Mouse (Mus musculus) B cell, adult 2 months (primary cell): ENCODE results near the gene Arhgap20.
A peak's percentile ranks its signal among the peaks of the same experiment; 100 is the strongest.

ENCODE experiments used
- DNase-seq, 2 experiments: peaks; one replicate each; pipeline ENCODE4 v3.0.0; 2022

Gene Arhgap20

DNA sequence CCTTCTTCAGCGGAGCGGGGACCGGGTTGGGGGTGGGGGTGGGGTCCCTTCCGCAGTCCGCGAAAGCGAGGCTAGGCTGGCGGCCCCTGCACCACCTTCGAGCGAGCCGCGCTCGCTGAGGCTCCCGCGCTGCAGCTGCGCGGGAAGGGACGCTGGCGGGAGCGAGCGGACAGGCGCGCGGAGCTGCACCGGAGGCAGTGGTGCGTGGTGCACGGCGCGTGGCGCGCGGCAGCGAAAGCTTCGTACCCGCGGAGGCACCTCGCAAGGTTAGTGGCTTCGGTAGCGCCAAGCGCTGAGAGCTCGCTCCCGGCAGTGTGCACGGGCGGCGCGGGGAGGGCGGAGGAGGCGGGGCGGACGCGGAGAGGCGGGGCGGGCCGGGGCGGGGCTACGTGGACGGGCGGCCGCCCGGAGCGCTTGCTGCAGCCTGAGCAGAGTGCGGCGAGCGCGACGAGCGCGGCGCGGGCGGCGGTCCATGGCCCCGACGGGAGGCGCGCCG is at the start of gene Arhgap20:
Arhgap20 (plus strand) TSS at position 417 of the 496 bp plus-strand sequence.
- DNase-seq = peak; percentile 6 to 11

DNA sequence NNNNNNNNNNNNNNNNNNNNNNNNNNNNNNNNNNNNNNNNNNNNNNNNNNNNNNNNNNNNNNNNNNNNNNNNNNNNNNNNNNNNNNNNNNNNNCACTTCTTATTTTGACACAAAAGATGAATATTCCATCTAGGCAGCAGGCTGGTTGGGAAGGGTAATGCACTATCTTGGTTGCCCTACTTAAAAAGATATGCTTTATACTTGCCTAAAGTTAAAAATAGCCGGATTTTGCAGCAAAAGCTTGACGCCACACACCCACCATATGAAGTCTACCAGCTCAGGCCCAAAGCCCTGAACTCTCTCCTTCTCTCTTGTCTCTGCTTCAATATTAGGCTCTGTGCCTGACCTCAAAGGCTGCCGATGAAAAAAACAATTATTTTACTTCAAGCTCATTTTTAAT is 46.3 kb upstream of the Arhgap20 start:
- DNase-seq = no peak

DNA sequence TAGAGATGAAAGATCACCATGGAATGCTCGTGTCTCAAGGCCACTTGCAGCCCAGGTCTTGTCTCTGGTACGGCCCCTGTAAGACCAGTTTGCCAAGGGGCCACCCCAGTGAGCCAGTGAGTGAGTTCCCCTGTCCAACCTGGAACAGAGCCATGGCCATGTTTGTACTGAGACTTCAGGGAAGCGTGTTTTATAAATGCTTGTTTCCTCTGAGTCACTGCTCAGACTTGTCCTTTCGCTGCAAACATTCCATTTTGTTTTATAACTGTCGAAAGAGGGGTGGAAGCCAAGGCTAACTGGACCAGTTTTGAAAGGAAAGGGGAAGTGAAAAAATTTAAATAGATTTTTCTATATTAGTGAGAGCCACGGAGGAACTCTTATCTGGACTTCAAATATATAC is 37.2 kb upstream of the Arhgap20 start:
- no peak for DNase-seq

DNA sequence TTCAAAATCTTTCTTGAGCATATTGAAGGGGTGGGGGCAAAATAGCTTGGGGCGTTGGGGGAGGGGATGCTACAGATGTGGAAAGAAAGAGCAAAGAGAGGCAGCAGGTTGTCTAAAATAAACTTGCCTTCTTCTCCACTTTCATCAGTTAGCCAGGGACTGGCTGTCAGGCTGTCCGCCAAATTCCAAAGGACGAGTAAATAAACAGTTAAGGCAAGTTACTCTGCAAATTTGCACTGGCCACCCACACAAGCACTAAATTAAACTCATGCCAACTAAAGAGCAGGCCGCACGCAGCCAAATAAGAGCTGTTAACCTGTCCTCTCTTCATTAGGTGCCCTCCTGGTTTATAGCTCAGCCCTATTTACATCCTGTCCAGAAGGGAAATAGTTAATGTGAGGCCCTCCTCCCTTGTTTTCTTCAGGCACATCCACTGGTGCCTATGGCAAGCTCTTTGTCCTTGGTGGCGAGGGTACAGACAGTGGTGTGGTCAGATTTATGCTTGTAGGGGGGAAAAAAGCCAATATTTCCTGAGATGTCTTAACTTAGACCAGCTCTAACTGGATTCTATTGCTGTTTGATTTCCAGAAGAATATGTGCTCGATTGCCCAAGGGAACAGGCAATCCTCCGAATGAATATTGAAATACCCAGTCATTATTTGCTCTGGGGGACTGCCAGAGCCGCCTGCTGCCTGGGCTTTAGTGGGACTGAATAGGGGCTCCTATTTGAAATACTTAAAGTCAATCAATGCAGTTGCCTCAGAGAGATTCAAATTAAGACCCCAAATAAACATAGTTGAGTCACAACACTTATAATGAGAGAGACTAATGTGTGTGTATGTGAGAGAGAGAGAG is 29.7 kb upstream of the Arhgap20 start:
- no peak for DNase-seq

DNA sequence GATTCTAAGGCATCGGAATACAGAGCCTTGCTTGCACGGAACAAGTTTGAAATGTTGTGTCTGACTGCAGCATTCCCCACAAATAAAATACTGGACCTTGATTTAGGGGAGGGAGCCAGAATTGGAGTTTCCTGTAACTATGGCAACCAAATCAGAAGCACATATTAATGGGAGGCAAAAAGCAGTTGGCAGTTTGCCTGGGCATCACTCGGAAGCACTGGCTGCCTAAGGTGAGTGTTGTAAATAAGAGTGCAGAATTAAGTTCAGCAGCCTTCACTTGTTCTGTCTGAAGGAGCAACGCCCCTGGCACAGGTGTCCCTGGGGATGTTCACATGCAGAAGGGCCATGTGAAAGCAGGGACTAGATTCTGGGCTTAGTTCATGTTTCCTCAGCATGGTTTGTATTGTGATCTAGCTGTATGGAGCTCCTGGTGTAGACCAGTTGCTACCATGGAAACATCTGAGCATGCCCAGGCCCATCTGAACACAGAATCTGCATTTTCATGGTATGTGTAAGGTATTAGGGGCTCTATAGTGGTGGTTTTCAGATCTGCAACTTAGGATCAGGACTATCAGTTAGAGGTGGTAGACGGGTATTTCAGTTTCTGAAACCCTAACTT is 28.3 kb upstream of the Arhgap20 start:
- no peak for DNase-seq

DNA sequence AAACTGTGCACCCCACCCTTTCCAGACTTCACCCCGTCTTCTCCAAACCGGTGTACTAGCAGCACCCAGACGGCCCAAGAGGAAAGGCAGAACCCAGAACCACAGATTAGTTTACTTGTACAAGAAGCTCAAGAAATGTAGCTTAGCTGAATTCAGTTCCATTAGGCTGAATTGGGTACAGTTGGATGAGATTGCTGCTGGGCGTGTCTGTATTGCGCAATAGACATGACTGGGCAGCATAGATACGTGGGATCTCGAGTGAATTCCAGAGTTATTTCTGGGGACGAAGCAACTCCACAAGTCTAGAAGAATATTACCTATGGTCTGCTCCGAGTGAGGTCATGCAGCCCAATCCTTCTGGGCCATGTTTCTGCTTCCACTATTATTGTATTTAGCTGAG is 26.8 kb upstream of the Arhgap20 start:
- DNase-seq = no peak

DNA sequence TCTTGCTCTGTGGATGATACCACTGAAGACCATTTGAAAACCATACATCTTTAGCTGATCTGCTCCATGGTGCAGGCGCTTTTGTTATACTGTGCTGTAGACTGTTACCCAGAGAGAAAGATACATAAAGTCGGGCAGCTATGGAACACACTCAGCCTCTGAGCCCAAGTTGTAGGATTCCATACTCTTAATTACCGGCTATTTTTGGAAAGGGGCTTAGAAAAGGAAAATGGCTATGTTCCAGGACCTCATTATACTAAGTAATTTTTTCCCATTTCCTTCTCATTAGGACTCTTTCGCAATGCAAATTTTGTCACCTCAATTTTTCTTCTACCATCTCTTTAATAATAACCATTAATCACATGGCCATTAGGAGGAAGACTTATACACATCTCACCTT is 25.3 kb upstream of the Arhgap20 start:
- DNase-seq = no peak

DNA sequence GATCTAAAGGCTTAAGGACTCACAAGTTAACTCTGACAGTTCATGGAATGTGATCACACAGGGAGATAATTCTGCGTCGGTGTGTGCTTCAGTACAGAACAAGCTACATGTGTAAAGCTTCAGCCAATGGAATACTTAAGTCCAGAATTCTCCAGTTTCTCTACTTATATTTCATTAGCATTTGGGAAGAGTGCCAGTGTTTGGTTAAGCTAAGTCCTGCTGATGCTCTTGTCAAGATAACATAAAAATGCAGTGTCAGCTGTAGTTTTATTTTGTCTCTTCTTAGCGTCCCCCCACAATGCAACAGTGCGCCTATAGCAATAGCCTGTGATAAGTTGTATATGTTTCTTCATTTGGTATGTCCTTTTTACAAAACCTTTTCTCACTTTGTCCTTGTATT is 15.0 kb upstream of the Arhgap20 start:
- no peak for DNase-seq

DNA sequence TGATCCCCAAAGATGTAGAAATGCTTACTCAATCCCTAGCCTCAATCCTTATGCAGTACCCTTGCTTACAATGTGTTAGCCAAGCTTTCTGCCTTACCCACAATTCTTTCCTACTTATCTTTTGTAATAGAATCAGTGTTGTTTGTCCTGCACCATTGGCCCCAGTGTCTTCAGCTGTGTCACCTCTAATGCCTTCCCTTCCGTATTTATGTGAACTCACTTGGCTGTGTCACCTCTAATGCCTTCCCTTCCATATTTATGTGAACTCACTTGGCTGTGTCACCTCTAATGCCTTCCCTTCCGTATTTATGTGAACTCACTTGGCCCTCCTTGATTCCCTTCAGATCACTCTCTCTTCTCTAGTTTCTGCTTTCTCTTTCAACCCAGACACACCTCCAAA is 4.1 kb upstream of the Arhgap20 start:
- DNase-seq = no peak

DNA sequence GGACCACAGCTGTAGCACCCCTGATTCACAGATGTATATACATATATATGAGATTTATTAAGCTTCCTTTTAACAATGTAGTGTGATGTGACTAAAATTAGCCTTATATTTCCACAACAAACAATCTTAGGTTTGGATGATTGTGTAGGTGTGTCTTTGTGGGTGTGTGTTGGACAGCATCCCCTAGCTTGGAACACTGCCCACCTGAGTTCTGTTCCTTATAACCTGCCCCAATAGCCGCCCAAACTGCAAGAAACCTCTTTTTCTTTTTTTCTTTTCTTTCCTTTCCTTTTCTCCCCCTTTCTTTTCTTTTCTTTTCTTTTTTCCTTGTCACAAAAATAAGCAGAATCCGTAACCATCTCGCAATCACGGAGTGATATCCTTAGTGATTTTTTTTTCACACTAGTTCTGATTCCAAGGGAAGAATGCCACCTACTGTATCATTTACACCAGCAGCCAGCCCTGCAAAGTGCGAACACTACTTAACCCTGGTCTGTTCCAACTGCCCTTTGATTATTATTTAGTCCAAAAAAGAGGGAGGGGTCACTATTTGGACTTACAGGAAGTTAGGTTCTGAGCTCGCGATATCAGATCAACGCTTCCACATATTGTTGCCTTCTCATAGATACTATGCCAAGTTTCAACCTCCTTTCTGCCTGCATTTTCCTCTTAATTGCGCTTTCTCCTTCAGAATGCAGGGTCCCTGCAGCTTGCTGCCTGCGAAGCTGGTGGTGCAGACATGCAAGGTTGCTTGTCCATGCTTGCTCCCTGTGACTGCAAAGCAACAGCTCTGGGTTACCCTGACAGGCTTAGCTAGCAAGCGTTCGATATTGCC is 879 bp upstream of the Arhgap20 start:
- peak in 1 of 2 experiments; percentile 1 for DNase-seq

DNA sequence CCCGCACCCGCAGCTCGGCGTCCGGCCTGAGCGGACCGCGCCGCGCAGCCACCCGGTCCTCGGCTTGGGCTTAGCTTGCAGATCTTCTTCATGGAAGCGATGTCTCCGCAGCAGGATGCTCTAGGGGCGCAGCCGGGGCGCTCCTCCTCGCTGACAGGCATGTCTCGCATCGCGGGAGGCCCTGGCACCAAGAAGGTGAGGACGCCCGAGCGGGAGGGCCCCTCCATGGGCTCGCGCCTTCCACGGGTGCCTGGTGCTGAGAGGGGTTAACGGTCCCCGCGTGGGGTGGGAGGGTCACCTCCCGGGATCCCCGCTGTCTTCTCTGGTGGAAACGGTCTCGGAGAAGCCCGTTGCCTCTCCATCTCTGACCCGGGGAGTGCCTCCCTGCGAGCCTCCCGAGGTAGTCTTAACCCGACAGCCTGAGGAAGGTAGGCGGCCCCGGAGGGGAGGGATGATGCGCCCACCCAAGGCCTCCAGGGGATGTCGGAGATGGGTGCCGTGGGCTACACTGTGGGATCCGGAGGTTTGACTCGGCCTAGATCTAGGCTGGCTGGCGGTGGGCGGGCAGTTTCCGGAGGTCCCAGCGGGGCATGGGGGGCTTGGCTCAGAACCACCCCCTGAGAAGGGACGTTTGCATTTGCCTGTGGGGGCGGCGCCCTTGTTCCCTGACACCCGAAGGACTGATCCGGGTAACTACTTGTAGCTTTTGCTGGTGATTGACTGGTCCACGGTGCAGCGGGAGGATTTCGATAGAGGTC is 459 bp downstream of the Arhgap20 start:
- peak; percentile 3 to 10 for DNase-seq

DNA sequence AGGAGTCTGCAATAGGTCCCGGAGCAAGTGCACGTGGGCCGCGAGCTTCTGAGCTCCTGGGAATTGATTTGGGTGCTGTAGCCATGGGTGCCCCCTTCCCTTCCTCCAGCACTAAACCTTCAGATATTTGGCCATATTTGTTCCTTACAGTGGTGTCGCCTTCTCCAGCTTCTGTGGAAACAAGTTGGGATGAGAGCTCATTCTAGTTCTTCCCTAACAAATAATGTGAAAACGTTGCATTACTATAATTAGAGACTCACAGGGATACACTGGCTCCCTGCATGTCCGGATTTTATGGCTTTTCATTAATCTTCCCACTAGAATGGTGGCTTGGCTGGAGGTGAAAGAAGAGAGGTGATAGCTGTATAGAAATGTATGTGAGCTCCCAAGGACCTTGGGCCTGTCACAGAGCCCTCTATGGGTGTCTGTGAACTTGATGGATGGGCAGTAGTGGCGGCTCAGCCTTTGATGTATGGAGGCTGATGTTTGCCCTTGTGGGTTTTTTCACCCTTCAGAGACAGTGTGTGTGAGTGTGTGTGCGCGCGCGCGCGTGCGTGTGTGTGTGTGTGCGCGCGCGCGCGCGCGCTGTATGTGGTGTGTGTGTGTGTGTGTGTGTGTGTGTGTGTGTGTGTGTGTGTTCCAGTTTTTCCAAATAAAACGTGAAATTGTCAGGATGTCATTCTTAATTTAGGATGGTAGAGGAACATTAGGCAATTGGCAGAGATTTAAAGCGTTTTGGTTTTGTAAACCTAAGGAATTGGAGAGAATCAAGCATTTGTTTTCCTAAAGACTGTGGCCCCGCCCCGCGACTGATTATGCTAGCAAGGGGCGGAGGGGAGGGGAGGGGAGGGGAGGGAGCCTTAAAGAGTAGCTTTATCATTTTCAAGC is 1.3 kb downstream of the Arhgap20 start:
- no peak for DNase-seq

DNA sequence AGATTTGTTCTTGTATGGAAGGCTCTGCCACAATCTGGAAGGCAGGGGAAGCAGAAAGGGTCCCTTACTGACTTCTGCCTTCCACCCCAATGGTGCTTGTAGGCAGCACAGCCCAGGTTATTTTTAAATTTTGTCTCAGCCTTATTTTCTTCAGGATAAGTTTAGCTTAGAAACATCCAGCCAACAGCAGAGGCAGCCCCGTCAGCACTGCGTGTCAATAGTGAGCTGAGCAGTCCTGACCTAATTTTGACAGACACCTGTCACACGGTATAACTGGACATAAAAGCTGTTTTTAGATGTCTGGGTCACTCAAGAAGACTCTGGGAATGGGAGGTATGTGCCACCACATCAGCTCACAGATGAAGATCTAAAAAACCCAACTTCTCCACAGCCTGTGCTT is 9.1 kb downstream of the Arhgap20 start:
- DNase-seq = no peak

DNA sequence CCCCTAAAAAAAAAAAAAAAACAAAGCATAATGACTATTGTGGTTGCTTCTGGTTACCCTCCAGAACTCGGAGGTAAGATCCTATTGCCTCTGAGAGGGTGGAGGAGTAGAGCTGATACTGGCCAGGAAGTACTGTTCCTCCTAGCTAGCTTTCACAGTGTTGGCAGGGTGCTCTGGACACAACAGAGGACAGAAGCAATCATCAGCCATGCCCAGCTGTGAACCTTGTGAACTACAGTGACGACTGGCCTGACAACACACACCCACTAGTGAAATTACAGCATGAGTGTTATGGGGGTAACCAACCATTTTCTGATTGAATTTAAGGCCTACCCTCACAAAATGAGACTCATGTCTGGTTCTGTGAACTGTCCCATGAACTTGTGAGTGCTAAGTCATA is 11.3 kb downstream of the Arhgap20 start:
- DNase-seq = no peak

DNA sequence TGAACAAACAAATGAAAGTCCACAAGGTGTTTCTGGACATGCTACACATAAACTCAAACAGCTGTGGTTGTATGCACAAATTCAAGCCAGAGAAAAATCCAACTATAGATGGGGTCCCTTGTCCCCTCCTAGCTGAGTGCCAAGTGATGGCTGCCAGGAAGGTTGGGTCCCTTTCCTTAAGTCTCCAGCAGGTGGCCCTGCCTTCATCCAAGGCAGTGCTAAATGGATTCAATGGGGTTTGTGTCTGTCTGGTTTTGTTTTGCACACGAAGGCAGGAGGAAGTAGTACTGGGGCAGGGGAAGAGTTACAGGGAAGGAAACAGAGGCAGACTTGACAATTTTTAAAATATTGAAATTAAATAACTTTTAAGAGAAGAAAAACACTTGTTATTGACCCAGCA is 12.0 kb downstream of the Arhgap20 start:
- DNase-seq = no peak

DNA sequence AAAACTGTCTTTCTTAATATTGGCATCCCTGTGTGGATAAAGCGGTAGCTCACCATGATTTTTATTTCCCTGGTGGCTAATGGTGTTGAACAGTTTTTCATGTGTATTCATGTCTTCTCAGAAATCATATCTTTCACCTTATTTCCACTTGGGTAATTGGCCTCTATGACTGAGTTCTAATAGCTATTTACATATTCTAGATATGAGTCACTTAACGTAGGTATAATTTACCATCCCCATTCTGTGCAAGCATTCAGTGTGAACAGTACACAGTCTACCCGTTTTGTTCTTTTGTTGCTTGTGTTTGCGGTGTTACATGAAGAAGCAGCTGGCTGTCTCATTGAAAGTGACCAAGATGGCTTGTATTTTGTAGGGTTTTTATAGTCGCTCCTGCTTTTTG is 14.1 kb downstream of the Arhgap20 start:
- no peak for DNase-seq

DNA sequence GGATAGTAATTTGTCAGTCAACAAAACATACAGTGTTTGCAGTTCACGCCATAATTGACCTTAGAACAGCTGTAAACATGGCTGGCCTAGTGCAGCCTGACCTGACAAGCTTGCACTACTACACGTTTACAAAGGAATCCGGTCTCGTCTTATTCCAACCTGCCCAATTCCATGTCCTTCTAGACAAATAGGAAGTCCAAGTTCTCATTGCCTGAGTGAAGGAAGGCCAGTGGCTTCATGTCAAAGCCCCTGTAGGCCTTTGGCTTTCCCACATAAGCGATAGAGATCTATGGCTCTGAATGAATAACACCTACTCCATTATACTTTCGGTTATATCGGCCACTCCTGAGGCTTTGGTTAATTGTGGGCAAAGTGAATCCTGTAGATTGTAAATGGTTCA is 16.0 kb downstream of the Arhgap20 start:
- DNase-seq = no peak

DNA sequence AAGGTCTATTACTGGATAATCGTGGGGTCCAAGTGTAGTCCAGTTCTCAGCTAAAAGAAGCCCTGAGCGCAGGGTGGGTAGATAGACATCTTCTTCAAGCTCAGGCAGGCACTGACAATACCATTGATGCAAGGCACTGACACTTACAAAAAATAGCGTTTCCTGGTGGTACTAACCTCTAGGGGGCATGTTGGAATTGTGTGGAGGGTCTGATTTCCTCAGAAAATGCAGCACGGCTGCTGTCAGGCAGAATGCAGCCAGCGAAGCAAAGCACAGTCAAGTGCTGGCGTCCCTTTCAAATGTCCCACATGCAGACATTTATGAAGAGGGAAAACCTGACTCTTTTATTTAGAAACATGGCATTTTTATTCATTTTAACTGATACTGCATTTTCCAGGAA is 22.2 kb downstream of the Arhgap20 start:
- no peak for DNase-seq

DNA sequence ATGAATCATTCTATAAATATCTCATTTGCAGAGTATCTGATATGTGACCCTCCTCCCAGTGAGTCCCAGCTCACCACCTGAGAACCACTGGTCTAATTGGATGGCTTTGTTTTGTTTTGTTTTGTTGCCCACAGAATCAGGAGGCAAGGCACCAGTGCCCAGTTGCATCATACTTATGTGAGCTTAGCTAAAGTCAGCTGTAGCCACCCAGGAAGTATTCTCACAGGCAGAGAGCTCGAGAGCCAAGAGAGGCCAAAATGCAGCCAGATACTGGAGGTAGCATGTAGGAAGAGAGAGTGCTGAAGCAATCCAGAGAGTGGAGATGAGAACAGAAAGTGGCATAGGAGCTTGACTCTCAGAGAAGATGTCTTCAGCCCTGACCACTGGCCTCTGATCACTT is 23.3 kb downstream of the Arhgap20 start:
- DNase-seq = no peak

DNA sequence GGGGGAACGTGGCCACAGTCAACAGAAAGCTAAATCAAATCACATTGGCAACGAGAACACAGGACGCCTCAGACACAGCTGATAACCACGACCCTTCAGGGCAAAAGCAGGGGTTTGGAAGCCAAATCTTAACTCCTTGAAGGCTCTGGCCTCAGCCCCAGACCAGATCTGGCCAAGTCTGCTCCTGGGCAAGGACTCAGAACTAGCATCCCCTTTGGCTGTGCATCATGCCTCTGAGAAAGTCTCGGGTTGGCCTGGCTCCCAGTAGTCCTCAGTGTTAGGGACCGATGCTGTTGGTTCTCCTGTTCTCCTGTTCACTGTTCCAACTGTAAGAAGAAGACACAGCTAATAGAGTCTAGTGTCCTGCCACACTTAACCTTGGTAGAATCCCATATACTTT is 30.1 kb downstream of the Arhgap20 start:
- DNase-seq = no peak

DNA sequence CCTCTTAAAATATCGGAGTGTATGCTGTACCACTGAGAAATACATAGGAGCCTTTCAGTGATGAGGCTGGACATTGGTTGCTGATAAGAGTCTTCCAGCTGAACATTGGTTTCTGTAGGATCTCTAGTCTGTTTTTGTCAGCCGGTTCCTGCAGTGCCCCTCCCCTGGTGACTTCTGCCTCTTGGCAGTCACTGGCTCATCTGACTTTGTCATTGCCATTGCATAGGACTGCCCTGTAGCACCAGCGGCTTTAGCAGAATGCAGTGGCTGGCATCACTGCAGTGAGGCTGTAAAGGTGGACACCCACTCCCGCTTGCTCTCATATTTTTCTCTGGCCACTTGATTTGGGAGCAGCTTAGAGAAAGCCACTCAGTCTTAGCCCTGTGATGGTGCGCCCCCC is 33.1 kb downstream of the Arhgap20 start:
- DNase-seq = no peak

DNA sequence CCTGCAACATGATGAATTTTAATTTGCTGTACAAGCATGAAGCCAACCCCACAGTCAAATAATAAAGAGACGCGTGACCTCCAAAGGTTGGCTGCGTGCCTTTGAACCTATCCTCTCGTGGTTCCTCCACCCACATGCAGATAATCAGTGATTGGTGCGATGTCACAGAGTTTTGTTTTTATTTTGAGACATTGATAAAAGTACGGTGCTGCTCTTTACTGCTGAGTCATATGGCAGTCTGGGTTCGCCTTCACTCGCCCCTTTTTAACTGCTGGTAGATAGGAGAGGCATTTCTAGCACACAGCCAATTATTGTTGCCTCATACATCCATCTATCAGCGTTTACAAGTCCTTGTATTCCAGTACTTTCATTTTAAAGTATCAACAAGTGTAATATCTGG is 34.0 kb downstream of the Arhgap20 start:
- no peak for DNase-seq
